Mouse (Mus musculus): ENCODE measurements around the gene Morc3.

Morc3 gene

GRCm38 (mm10) chr16:93923788-93924187 is 91.9 kb downstream of the Morc3 start:
- no peak for DNase-seq
